Mouse (Mus musculus): ENCODE measurements around the gene Hhip. TPM values are rescaled to one million over a fixed set of nuclear protein-coding genes. Genes with fewer than 3 reads are reported as not detected.
"Not testable (repeated sequence)": the region's sequence is repeated elsewhere in the genome, so short reads cannot be mapped to it uniquely, and the experiment has no call there.

Hhip gene
- total RNA-seq, 2 experiments from 2014 or later, result not detected

GRCm38 (mm10) chr8:79995075-79995474 lies 62.7 kb downstream of the Hhip start:
- no peak for ATAC-seq (replicated peaks; ENCODE audit: low FRiP score, poor library complexity, severe bottlenecking)

- no peak for ATAC-seq (replicated peaks; ENCODE audit: low FRiP score, poor library complexity, severe bottlenecking)
Observed at GRCm38 (mm10) chr8:79993507-79993906, 64.3 kb downstream of the Hhip start.

GRCm38 (mm10) chr8:79992121-79992848 lies 65.5 kb downstream of the Hhip start:
- no peak for ATAC-seq (replicated peaks; ENCODE audit: low FRiP score, poor library complexity, severe bottlenecking)

- not testable (repeated sequence) for ATAC-seq (replicated peaks; ENCODE audit: low FRiP score, poor library complexity, severe bottlenecking)
Observed at GRCm38 (mm10) chr8:79991420-79991819, 66.4 kb downstream of the Hhip start.

GRCm38 (mm10) chr8:79984946-79985345 lies 72.9 kb downstream of the Hhip start:
- no peak for ATAC-seq (replicated peaks; ENCODE audit: low FRiP score, poor library complexity, severe bottlenecking)

- no peak for ATAC-seq (replicated peaks; ENCODE audit: low FRiP score, poor library complexity, severe bottlenecking)
Observed at GRCm38 (mm10) chr8:79982144-79982543, 75.7 kb downstream of the Hhip start.

GRCm38 (mm10) chr8:79966159-79966558 lies 91.6 kb downstream of the Hhip start:
- ATAC-seq (replicated peaks; ENCODE audit: low FRiP score, poor library complexity, severe bottlenecking), result no peak

GRCm38 (mm10) chr8:79952857-79953256 lies 104.9 kb downstream of the Hhip start:
- no peak for ATAC-seq (replicated peaks; ENCODE audit: low FRiP score, poor library complexity, severe bottlenecking)

- ATAC-seq (replicated peaks; ENCODE audit: low FRiP score, poor library complexity, severe bottlenecking), result no peak
Observed at GRCm38 (mm10) chr8:79950376-79950775, 107.4 kb downstream of the Hhip start.

- no peak for ATAC-seq (replicated peaks; ENCODE audit: low FRiP score, poor library complexity, severe bottlenecking)
Observed at GRCm38 (mm10) chr8:79945501-79946076, 112.2 kb downstream of the Hhip start.

- ATAC-seq (replicated peaks; ENCODE audit: low FRiP score, poor library complexity, severe bottlenecking), result no peak
Observed at GRCm38 (mm10) chr8:79941070-79941469, 116.7 kb downstream of the Hhip start.

GRCm38 (mm10) chr8:79936856-79937445 lies 120.9 kb downstream of the Hhip start:
- no peak for ATAC-seq (replicated peaks; ENCODE audit: low FRiP score, poor library complexity, severe bottlenecking)

- ATAC-seq (replicated peaks; ENCODE audit: low FRiP score, poor library complexity, severe bottlenecking), result no peak
Observed at GRCm38 (mm10) chr8:79935793-79936192, 122.0 kb downstream of the Hhip start.

- ATAC-seq (replicated peaks; ENCODE audit: low FRiP score, poor library complexity, severe bottlenecking), result no peak
Observed at GRCm38 (mm10) chr8:79929202-79929601, 128.6 kb downstream of the Hhip start.

GRCm38 (mm10) chr8:79917211-79917610 lies 140.6 kb downstream of the Hhip start:
- ATAC-seq (replicated peaks; ENCODE audit: low FRiP score, poor library complexity, severe bottlenecking), result no peak

All from erythroblast, adult 5-6 weeks (primary cell).